Mouse (Mus musculus): Measurements from ENCODE around the gene Efcab6. TPM values are rescaled to one million over a fixed set of nuclear protein-coding genes. Genes with fewer than 3 reads are reported as not detected.
A peak's percentile ranks its signal among the peaks of the same experiment; 100 is the strongest.
"Not testable (repeated sequence)": the region's sequence is repeated elsewhere in the genome, so short reads cannot be mapped to it uniquely, and the experiment has no call there.

Efcab6 gene
- 0.34 and 0.49 TPM in 2 replicates for polyA plus RNA-seq (2015; fragmentation: Nextera tagmentation; extraction: Ambion mirVana)

GRCm38 (mm10) chr15:84065140-84065539 is at the start of gene Efcab6:
Gene Efcab6, minus strand, starts transcription at chr15:84065379.
- DNase-seq (ENCODE audit: low spot score) = no peak

- DNase-seq (ENCODE audit: low spot score) = no peak
These were observed 48.7 kb upstream of the Efcab6 start for GRCm38 (mm10) chr15:84113873-84114272.

GRCm38 (mm10) chr15:84108899-84109298 is 43.7 kb upstream of the Efcab6 start:
- peak; percentile 26 for DNase-seq (ENCODE audit: low spot score)

- DNase-seq (ENCODE audit: low spot score) = no peak
These were observed 40.8 kb upstream of the Efcab6 start for GRCm38 (mm10) chr15:84105924-84106500.

GRCm38 (mm10) chr15:84105105-84105923 is 40.1 kb upstream of the Efcab6 start, which contains the start of gene Sult4a1:
Gene Sult4a1, minus strand, starts transcription at chr15:84105754.
- peak; percentile 12 for DNase-seq (ENCODE audit: low spot score)

- DNase-seq (ENCODE audit: low spot score) = no peak
These were observed 39.4 kb upstream of the Efcab6 start for GRCm38 (mm10) chr15:84104626-84105025.

- DNase-seq (ENCODE audit: low spot score) = not testable (repeated sequence)
These were observed 32.4 kb upstream of the Efcab6 start for GRCm38 (mm10) chr15:84097536-84097935.

- no peak for DNase-seq (ENCODE audit: low spot score)
These were observed 30.9 kb upstream of the Efcab6 start for GRCm38 (mm10) chr15:84096051-84096450.

GRCm38 (mm10) chr15:84094921-84095320 is 29.7 kb upstream of the Efcab6 start:
- no peak for DNase-seq (ENCODE audit: low spot score)

- DNase-seq (ENCODE audit: low spot score) = no peak
These were observed 21.6 kb upstream of the Efcab6 start for GRCm38 (mm10) chr15:84086775-84087174.

- no peak for DNase-seq (ENCODE audit: low spot score)
These were observed 21.2 kb upstream of the Efcab6 start for GRCm38 (mm10) chr15:84086364-84086763.

- no peak for DNase-seq (ENCODE audit: low spot score)
These were observed 14.9 kb upstream of the Efcab6 start for GRCm38 (mm10) chr15:84080069-84080468.

GRCm38 (mm10) chr15:84079519-84079918 is 14.3 kb upstream of the Efcab6 start:
- no peak for DNase-seq (ENCODE audit: low spot score)

- DNase-seq (ENCODE audit: low spot score) = no peak
These were observed 13.5 kb upstream of the Efcab6 start for GRCm38 (mm10) chr15:84078667-84079066.

GRCm38 (mm10) chr15:84077151-84077550 is 12.0 kb upstream of the Efcab6 start:
- no peak for DNase-seq (ENCODE audit: low spot score)

- DNase-seq (ENCODE audit: low spot score) = no peak
These were observed 9.6 kb upstream of the Efcab6 start for GRCm38 (mm10) chr15:84074705-84075185.

GRCm38 (mm10) chr15:84073911-84074704 is 8.9 kb upstream of the Efcab6 start:
- DNase-seq (ENCODE audit: low spot score) = peak; percentile 43

GRCm38 (mm10) chr15:84073058-84073457 is 7.9 kb upstream of the Efcab6 start:
- no peak for DNase-seq (ENCODE audit: low spot score)

GRCm38 (mm10) chr15:84072226-84072625 is 7.0 kb upstream of the Efcab6 start:
- DNase-seq (ENCODE audit: low spot score) = peak; percentile 23

GRCm38 (mm10) chr15:84070116-84070676 is 5.0 kb upstream of the Efcab6 start:
- DNase-seq (ENCODE audit: low spot score) = no peak

GRCm38 (mm10) chr15:84069455-84070050 is 4.4 kb upstream of the Efcab6 start:
- no peak for DNase-seq (ENCODE audit: low spot score)

Data from thymus, postnatal 0 days (tissue).